Mouse (Mus musculus): ENCODE results near the gene Tprn. TPM values are rescaled to one million over a fixed set of nuclear protein-coding genes. Genes with fewer than 3 reads are reported as not detected.
"Not testable (repeated sequence)": the region's sequence is repeated elsewhere in the genome, so short reads cannot be mapped to it uniquely, and the experiment has no call there.

Gene Tprn
- polyA plus RNA-seq, 1 experiment from 2014 or later, result 5.3 TPM

DNA sequence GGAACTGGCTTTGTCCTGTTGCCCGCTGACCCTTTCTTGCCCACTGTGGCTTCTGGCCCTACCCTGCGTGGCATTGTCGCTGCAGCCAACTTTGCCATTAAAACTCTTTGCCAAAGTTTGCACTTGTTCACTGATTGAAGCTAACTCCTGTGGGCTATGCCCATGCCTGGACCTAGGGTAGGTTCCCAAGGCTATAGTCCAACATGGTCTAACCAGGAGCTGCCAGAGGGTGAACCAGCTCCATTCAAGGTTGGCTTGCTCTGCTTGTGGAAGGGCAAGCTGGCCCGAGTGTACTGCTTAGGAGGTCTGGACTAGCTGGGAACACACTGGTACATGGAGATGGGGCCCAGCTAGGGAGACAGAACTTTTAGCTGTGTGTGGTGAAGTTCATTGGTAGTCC lies 18.3 kb upstream of the Tprn start:
- Histone ChIP-seq H3K9ac (replicated peaks) (no peak overlapping the region), H3K4me1 (ENCODE audit: insufficient read depth) (peaks cover 23% of the 10 kb centered on the region), H3K4me3 (ENCODE audit: low read depth, low read length) (no peak overlapping the region), H3K27me3 (ENCODE audit: insufficient read depth, low read length) (peaks cover 26% of the 10 kb centered on the region), H3K27ac (ENCODE audit: low read depth) (no peak overlapping the region), H3K36me3 (replicated peaks; ENCODE audit: insufficient read depth, low read length) (peaks cover 19% of the 10 kb centered on the region), H3K9me3 (ENCODE audit: low read length) (no peaks in the 10 kb centered on the region), H3K4me2 (ENCODE audit: low read depth, low read length) (no peak overlapping the region)
- ATAC-seq (no peak), DNase-seq (no peak)
- 88% methylated on average over 4 of the region's 4 CpGs for WGBS (ENCODE audit: insufficient replicate concordance)
- no peak for TF ChIP-seq CTCF (IDR thresholded peaks at IDR 0.05; ENCODE audit: low read depth)
- no peak for TF ChIP-seq EP300 (IDR thresholded peaks at IDR 0.05; ENCODE audit: low read depth)

DNA sequence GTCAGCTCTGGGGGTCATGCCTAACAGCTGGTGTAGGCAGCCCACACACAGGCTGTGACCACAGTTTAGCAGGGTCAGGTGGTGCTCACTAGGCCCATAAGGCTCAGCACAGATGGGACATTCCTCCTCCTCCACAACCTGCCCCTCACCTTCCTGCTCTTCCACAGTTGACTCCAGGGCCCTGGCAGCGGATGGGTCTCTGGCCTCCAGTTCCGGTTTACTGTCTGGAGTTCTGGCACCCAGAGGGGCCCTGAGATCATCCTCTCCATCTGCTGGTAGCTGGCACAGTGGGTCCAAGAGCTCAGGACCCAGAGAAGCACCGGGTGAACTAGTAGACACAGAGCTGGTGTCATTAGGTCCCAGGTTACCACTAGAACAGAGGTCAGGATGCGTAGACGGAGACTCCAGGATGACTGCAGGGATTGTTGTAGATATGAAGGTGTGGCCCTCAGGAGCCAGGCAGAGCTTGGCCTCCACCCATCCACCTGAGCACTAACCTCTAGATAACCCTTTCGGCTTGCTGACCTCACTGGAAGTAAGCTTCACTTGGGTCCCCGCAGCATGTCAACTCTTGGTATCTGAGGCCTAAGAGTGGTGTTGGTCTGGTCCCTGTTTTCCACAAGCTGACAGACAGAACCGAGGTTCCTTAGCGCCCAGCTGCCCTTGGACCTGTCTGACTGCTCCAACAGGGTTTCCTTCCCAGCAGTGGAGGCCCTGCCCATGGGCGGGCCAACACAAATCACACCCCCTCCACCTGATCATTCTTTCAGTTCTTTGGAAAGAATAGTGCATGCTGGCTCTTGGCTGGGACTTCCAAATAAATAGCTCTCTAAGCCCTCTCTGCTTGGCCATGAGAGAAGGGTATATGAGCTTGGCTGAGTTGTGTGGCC lies 16.0 kb upstream of the Tprn start, which contains the start of gene AL732309.1:
TSS of gene AL732309.1 (minus strand) at position 681 of the 890 bp plus-strand sequence.
- Histone ChIP-seq H3K27ac (ENCODE audit: low read depth) (no peak within 1 kb of the TSS), H3K4me1 (ENCODE audit: insufficient read depth) (peaks cover 11% of the 10 kb centered on the region), H3K9ac (replicated peaks) (no peak within 1 kb of the TSS), H3K27me3 (ENCODE audit: insufficient read depth, low read length) (peaks cover 20% of the 10 kb centered on the region), H3K9me3 (ENCODE audit: low read length) (no peaks in the 10 kb centered on the region), H3K4me3 (ENCODE audit: low read depth, low read length) (no peak within 1 kb of the TSS), H3K36me3 (replicated peaks; ENCODE audit: insufficient read depth, low read length) (peaks cover 24% of the 10 kb centered on the region), H3K4me2 (ENCODE audit: low read depth, low read length) (no peak within 1 kb of the TSS)
- TF ChIP-seq EP300 (IDR thresholded peaks at IDR 0.05; ENCODE audit: low read depth), result no peak
- TF ChIP-seq CTCF (IDR thresholded peaks at IDR 0.05; ENCODE audit: low read depth), result no peak
- no peak for ATAC-seq
- no peak for DNase-seq
- WGBS (ENCODE audit: insufficient replicate concordance), result 85% methylated on average over 10 of the region's 10 CpGs

DNA sequence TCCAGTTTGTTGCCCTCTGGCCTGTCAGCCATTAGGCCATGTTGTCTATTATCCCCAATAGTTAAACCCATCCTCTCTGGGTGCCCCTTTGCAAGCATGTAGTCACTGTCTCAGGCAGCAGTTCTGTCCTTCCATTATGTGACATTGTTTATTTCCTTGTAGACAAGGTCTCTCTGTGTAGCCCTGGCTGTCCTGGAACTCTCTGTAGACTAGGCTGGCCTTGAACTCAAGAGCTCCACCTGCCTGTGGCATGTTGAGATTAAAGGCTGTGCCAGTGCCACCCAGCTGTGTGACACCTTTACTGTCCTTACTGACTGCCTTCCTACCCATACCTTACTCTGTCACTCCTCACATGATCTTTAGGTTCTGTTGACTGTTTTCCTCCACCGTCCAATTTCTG lies 10.1 kb upstream of the Tprn start:
- no peaks in the 10 kb centered on the region for H3K27me3 ChIP-seq (ENCODE audit: insufficient read depth, low read length)
- ATAC-seq (no peak), DNase-seq (no peak)
- peaks cover 33% of the 10 kb centered on the region for H3K36me3 ChIP-seq (replicated peaks; ENCODE audit: insufficient read depth, low read length)
- H3K27ac ChIP-seq (ENCODE audit: low read depth), result no peak overlapping the region
- no peaks in the 10 kb centered on the region for H3K9me3 ChIP-seq (ENCODE audit: low read length)
- H3K9ac ChIP-seq (replicated peaks), result no peak overlapping the region
- no peak overlapping the region for H3K4me2 ChIP-seq (ENCODE audit: low read depth, low read length)
- H3K4me1 ChIP-seq (ENCODE audit: insufficient read depth), result peaks cover 14% of the 10 kb centered on the region
- 70% methylated on average over 1 of the region's 1 CpGs for whole genome bisulfite sequencing (ENCODE audit: insufficient replicate concordance)
- TF ChIP-seq CTCF (IDR thresholded peaks at IDR 0.05; ENCODE audit: low read depth) (peak; percentile 61), EP300 (IDR thresholded peaks at IDR 0.05; ENCODE audit: low read depth) (no peak)
- no peak overlapping the region for H3K4me3 ChIP-seq (ENCODE audit: low read depth, low read length)

DNA sequence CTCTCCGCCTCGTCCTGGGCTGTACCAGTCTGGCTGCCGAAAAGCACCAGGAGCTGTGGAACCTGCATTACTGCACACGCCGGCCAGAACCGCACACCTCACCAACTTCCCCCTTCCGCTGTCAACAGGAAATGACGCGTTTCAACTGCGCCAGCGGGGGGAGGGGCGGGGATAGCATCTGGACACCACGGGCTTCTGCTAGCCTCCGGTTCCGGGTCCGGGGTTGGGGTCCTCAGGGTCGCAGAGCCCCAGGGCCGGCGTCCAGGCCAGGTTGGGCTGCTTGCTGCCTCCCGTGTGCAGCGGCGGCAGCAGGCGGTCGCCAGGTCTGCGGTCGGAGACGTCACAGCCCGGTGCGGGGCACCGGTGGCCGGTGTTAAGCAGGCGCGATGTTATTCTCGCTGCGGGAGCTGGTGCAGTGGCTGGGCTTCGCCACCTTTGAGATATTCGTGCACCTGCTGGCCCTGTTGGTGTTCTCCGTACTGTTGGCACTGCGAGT lies 7.1 kb upstream of the Tprn start, which contains the start of gene Tmem203:
TSS of gene Tmem203 (plus strand) at position 156 of the 496 bp plus-strand sequence.
- Histone ChIP-seq H3K4me2 (ENCODE audit: low read depth, low read length) (peak within 1 kb of the TSS; percentile 88), H3K36me3 (replicated peaks; ENCODE audit: insufficient read depth, low read length) (peaks cover 13% of the 10 kb centered on the region), H3K27me3 (ENCODE audit: insufficient read depth, low read length) (no peaks in the 10 kb centered on the region), H3K27ac (ENCODE audit: low read depth) (peak within 1 kb of the TSS; percentile 89), H3K9ac (replicated peaks) (peak within 1 kb of the TSS; percentile 88), H3K4me3 (ENCODE audit: low read depth, low read length) (peak within 1 kb of the TSS; percentile 88), H3K4me1 (ENCODE audit: insufficient read depth) (peaks cover 14% of the 10 kb centered on the region), H3K9me3 (ENCODE audit: low read length) (no peaks in the 10 kb centered on the region)
- peak; percentile 96 for DNase-seq
- 0 out of 2 replicates have a peak, but pooled peaks have one; percentile 37 for TF ChIP-seq EP300 (IDR thresholded peaks at IDR 0.05; ENCODE audit: low read depth)
- TF ChIP-seq CTCF (IDR thresholded peaks at IDR 0.05; ENCODE audit: low read depth), result no peak
- ATAC-seq, result peak; percentile 93
- 3% methylated on average over 39 of the region's 39 CpGs for WGBS (ENCODE audit: insufficient replicate concordance)

DNA sequence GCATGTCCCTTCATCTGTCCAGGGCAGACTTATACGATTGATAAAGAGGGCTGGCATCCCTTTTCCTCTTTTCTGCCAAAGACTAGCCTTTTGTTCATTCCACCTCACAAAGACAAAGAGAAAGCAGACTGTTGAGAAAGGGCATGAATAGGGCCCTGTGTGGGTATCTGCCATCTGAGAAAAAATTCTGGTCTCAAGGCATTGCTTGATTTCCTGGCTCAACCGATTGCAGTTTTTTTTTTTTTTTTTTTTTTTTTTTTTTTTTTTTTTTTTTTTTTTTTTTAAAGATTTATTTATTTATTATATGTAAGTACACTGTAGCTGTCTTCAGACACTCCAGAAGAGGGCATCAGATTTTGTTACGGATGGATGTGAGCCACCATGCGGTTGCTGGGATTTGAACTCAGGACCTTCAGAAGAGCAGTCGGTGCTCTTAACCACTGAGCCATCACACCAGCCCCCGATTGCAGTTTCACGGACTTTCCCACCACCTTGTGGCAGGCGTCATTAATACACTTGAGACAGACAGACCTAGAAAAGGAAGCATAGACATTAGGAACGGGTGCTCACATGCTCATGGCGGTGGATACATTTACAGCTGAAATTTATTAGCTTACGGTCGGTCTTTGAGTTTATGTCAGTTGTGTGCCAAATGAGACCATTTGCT lies 5.8 kb upstream of the Tprn start:
- H3K27me3 ChIP-seq (ENCODE audit: insufficient read depth, low read length); H3K36me3 ChIP-seq (replicated peaks; ENCODE audit: insufficient read depth, low read length); H3K9me3 ChIP-seq (ENCODE audit: low read length): not testable (repeated sequence)
- H3K4me3 ChIP-seq (ENCODE audit: low read depth, low read length), result peak overlapping the region; percentile 88
- WGBS (ENCODE audit: insufficient replicate concordance), result 41% methylated on average over 10 of the region's 12 CpGs
- DNase-seq (peak; percentile 68), ATAC-seq (0 out of 2 replicates have a peak, but pooled peaks have one; percentile 16)
- H3K4me2 ChIP-seq (ENCODE audit: low read depth, low read length), result peak overlapping the region; percentile 88
- H3K27ac ChIP-seq (ENCODE audit: low read depth), result 0 out of 2 replicates have a peak overlapping the region, but pooled peaks have one; percentile 89
- peak overlapping the region; percentile 88; the same call in 1 of the 2 replicates for H3K9ac ChIP-seq (replicated peaks)
- peaks cover 14% of the 10 kb centered on the region for H3K4me1 ChIP-seq (ENCODE audit: insufficient read depth)
- peak; percentile 60 for TF ChIP-seq CTCF (IDR thresholded peaks at IDR 0.05; ENCODE audit: low read depth)

DNA sequence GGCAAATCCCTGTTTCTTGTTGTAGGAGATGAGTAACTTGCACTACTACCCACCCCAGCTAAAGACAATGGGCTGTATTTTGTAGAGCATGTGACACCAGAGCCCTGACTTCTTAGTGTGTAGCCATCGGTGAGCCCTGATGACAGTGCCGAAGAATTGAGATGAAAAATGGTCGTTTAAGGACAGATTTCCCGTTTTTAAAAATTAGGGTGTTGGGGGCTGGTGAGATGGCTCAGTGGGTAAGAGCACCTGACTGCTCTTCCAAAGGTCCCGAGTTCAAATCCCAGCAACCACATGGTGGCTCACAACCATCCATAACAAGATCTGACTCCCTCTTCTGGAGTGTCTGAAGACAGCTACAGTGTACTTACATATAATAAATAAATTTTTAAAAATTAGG lies 5.2 kb upstream of the Tprn start:
- peaks cover 19% of the 10 kb centered on the region for H3K4me1 ChIP-seq (ENCODE audit: insufficient read depth)
- not testable (repeated sequence) for H3K27ac ChIP-seq (ENCODE audit: low read depth); ATAC-seq; H3K9me3 ChIP-seq (ENCODE audit: low read length); H3K36me3 ChIP-seq (replicated peaks; ENCODE audit: insufficient read depth, low read length); H3K4me3 ChIP-seq (ENCODE audit: low read depth, low read length); H3K9ac ChIP-seq (replicated peaks); H3K4me2 ChIP-seq (ENCODE audit: low read depth, low read length); H3K27me3 ChIP-seq (ENCODE audit: insufficient read depth, low read length); DNase-seq
- 80% methylated on average over 5 of the region's 5 CpGs for WGBS (ENCODE audit: insufficient replicate concordance)
